Mouse (Mus musculus) olfactory bulb, adult 2 months (tissue): ENCODE results near the gene Zfp119b.

Source experiments
- CTCF ChIP-seq: fragments of 200-500 bp; IDR thresholded peaks from 2 replicates; pipeline ENCODE4 v1.5.1; 2012; ENCODE audit warnings: low read depth, mild to moderate bottlenecking, low read length, moderate library complexity; ENCODE audit not compliant: insufficient read depth
- POLR2A ChIP-seq: fragments of 200-500 bp; IDR thresholded peaks from 2 replicates; pipeline ENCODE4 v1.6.1; 2012; ENCODE audit warnings: mild to moderate bottlenecking, low read depth, low read length, moderate library complexity; ENCODE audit not compliant: insufficient read depth

- TF ChIP-seq POLR2A (no peak), CTCF (no peak)
Measured at GRCm38 (mm10) chr17:55968210-55968609, 18.9 kb upstream of the Zfp119b start.
